Mouse (Mus musculus) olfactory bulb, adult 2 months (tissue): ENCODE measurements at regions not wholly inside any gene's neighbourhood (a gene's known extent, or its start where the extent isn't known, plus 50 kb on each side); places are given as distances from the start of the nearest gene placed in this dataset.

Experiments used
- CTCF ChIP-seq: fragments of 200-500 bp; IDR thresholded peaks from 2 replicates; pipeline ENCODE4 v1.5.1; 2012; ENCODE audit warnings: low read depth, mild to moderate bottlenecking, low read length, moderate library complexity; ENCODE audit not compliant: insufficient read depth
- POLR2A ChIP-seq: fragments of 200-500 bp; IDR thresholded peaks from 2 replicates; pipeline ENCODE4 v1.6.1; 2012; ENCODE audit warnings: mild to moderate bottlenecking, low read depth, low read length, moderate library complexity; ENCODE audit not compliant: insufficient read depth

DNA sequence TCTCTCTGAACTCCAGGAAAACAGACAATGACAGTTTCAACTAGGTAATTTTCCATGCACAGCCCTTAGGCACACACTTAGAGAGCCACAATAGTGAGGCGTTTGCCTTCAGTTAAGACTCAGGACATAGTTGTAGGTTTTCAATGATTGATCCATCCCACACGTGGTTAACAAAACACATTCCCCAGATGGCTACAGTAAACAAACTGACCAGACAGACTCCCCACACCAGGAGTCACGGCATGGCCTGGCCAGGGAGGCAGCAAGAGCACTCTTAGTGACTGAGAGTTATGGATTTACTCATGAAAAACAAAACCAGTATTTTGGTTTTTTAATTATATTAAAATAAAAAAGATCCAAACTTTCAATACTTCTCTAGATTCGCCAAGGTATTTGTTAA is 146.6 kb upstream of the Cdkn3 start:
- TF ChIP-seq CTCF, result no peak
- no peak for TF ChIP-seq POLR2A
